ENCODE assay signal across 8 mouse cellular contexts in the genomic region with DNA sequence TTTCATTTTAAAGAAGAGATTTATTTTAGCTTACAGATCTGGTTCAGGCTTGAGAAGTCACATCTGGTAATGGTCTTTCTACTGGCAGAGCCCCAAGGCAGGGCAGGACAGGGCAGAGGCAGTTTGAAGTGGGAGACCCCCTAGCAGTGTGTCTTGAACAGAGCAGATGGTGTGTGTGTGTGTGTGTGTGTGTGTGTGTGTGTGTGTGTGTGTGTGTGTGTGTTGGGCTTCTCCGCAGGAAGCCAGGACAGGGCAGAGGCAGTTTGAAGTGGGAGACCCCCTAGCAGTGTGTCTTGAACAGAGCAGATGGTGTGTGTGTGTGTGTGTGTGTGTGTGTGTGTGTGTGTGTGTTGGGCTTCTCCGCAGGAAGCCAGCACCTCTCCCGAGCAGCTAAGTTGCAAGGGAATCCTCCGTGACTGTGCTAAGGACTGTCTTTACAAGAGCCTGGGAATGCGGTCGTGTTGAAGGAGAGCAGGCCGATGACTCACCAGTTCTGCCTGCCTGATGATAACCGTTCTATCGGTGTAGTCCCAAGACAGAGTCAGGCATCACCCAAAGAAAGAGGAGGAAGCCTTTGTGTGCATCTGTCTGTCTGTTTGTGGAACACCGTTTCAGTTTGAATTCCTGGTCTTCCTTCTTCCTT. TPM values are rescaled to one million over a fixed set of nuclear protein-coding genes. Genes with fewer than 3 reads are reported as not detected.
DNase-seq lines count a peak whose midpoint lies in the region; ATAC-seq and TF ChIP-seq lines count a peak whose summit lies in the region.
"Not testable (repeated sequence)": the region's sequence is repeated elsewhere in the genome, so short reads cannot be mapped to it uniquely, and the experiment has no call there.

No protein-coding gene starts in this region.

- peaks cover 60% of the 10 kb centered on the region for H3K4me1 ChIP-seq in E14TG2a.4 (replicated peaks; ENCODE audit: low read depth, low read length)
- not testable (repeated sequence) for H3K4me1 ChIP-seq in embryonic facial prominence, embryonic 10.5 days; lung, postnatal 0 days (ENCODE audit: insufficient read depth, low read depth, low read length)
- H3K4me1 ChIP-seq in hindbrain, embryonic 13.5 days (replicated peaks) = peaks cover 15% of the 10 kb centered on the region

- not testable (repeated sequence) for TF ChIP-seq EP300 in lung, postnatal 0 days (IDR thresholded peaks at IDR 0.05)

- not testable (repeated sequence) for H3K27me3 ChIP-seq in E14TG2a.4 (ENCODE audit: insufficient read depth, low read length); embryonic facial prominence, embryonic 10.5 days (replicated peaks; ENCODE audit: low read depth, poor library complexity, severe bottlenecking); hindbrain, embryonic 13.5 days; lung, postnatal 0 days (replicated peaks; ENCODE audit: insufficient read depth, low read length)

- not testable (repeated sequence) for TF ChIP-seq POLR2A in brain, embryonic 14.5 days (IDR thresholded peaks at IDR 0.05; ENCODE audit: borderline replicate concordance, extremely low read depth, insufficient read depth, insufficient read length, poor library complexity, severe bottlenecking)

- H3K27ac ChIP-seq in embryonic facial prominence, embryonic 10.5 days (replicated peaks) = peak overlapping the region; percentile 51; the same call in 1 of the 2 replicates
- peak overlapping the region; percentile 71 for H3K27ac ChIP-seq in hindbrain, embryonic 13.5 days
- 0 out of 2 replicates have a peak overlapping the region, but pooled peaks have one; percentile 12 for H3K27ac ChIP-seq in lung, postnatal 0 days (ENCODE audit: low read length)

- peak; percentile 82 for ATAC-seq in hindbrain, embryonic 13.5 days (ENCODE audit: low FRiP score)
- ATAC-seq in lung, postnatal 0 days = peak; percentile 84

- not testable (repeated sequence) for H3K36me3 ChIP-seq in E14TG2a.4 (ENCODE audit: insufficient read depth, low read length); hindbrain, embryonic 13.5 days; lung, postnatal 0 days (ENCODE audit: insufficient read depth, low read length)
- peaks cover 19% of the 10 kb centered on the region for H3K36me3 ChIP-seq in embryonic facial prominence, embryonic 10.5 days (replicated peaks)

- 67% methylated on average over 10 of the region's 10 CpGs for WGBS in embryonic facial prominence, embryonic 10.5 days
- 52% methylated on average over 9 of the region's 10 CpGs for WGBS in hindbrain, embryonic 13.5 days
- 7% methylated on average over 10 of the region's 10 CpGs for WGBS in lung, postnatal 0 days

- H3K9ac ChIP-seq in hindbrain, embryonic 13.5 days; lung, postnatal 0 days (replicated peaks; ENCODE audit: low read depth): not testable (repeated sequence)

- H3K4me2 ChIP-seq in hindbrain, embryonic 13.5 days; lung, postnatal 0 days (replicated peaks; ENCODE audit: low read depth, low read length): not testable (repeated sequence)

- peak overlapping the region; percentile 3 for H3K4me3 ChIP-seq in E14TG2a.4 (replicated peaks; ENCODE audit: low read length)
- not testable (repeated sequence) for H3K4me3 ChIP-seq in embryonic facial prominence, embryonic 10.5 days; hindbrain, embryonic 13.5 days; lung, postnatal 0 days (ENCODE audit: low read depth, low read length)

- peak; percentile 64 for DNase-seq in brain, embryonic 14.5 days (ENCODE audit: low read depth)
- not testable (repeated sequence) for DNase-seq in embryonic facial prominence, embryonic 10.5 days (ENCODE audit: low spot score)
- DNase-seq in frontal cortex, postnatal 36 days (ENCODE audit: low spot score in 2 of 2) = peak; percentile 44 to 67
- DNase-seq in left cerebral cortex, adult 9 months (ENCODE audit: low spot score in 2 of 2) = peak; percentile 39 to 70
- peak; percentile 74 for DNase-seq in lung, postnatal 0 days (ENCODE audit: low spot score)
- DNase-seq in right cerebral cortex, adult 18-20 months = peak; percentile 77

- not testable (repeated sequence) for TF ChIP-seq CTCF in E14TG2a.4 (conservative IDR thresholded peaks at IDR 0.05; ENCODE audit: low read length); brain, embryonic 14.5 days (IDR thresholded peaks at IDR 0.05; ENCODE audit: borderline replicate concordance, extremely low read depth, insufficient read depth, insufficient read length); lung, postnatal 0 days (IDR thresholded peaks at IDR 0.05)

- H3K9me3 ChIP-seq in E14TG2a.4 (ENCODE audit: low read length); embryonic facial prominence, embryonic 10.5 days; hindbrain, embryonic 13.5 days; lung, postnatal 0 days (ENCODE audit: low read length): not testable (repeated sequence)

RNA-seq across cellular contexts. Expression of gene Add1, which starts 8.3 kb away (rescaled TPM):
- 264 and 287 TPM in 2 replicates for polyA plus RNA-seq in brain, embryonic 14.5 days (2012; rRNA removed)
- 158 and 166 TPM in 2 replicates for polyA plus RNA-seq in embryonic facial prominence, embryonic 10.5 days (2016; fragmentation: Nextera tagmentation; extraction: Ambion mirVana)
- 206 and 216 TPM in 2 replicates for polyA plus RNA-seq in hindbrain, embryonic 13.5 days (2015; fragmentation: Nextera tagmentation; extraction: Ambion mirVana)
- polyA plus RNA-seq in lung, postnatal 0 days (2015; fragmentation: Nextera tagmentation; extraction: Ambion mirVana) = 135 and 145 TPM in 2 replicates

RNA-seq across cellular contexts. Expression of gene Mfsd10, which starts 55.2 kb away (rescaled TPM):
- 141 and 266 TPM in 2 replicates for polyA plus RNA-seq in brain, embryonic 14.5 days (2012; rRNA removed)
- 92.1 and 97.6 TPM in 2 replicates for polyA plus RNA-seq in embryonic facial prominence, embryonic 10.5 days (2016; fragmentation: Nextera tagmentation; extraction: Ambion mirVana)
- polyA plus RNA-seq in hindbrain, embryonic 13.5 days (2015; fragmentation: Nextera tagmentation; extraction: Ambion mirVana) = 77.2 and 82.5 TPM in 2 replicates
- polyA plus RNA-seq in lung, postnatal 0 days (2015; fragmentation: Nextera tagmentation; extraction: Ambion mirVana) = 52.1 and 75.2 TPM in 2 replicates

RNA-seq across cellular contexts. Expression of gene Sh3bp2, which starts 56.2 kb away (rescaled TPM):
- 39.8 and 41.6 TPM in 2 replicates for polyA plus RNA-seq in brain, embryonic 14.5 days (2012; rRNA removed)
- polyA plus RNA-seq in embryonic facial prominence, embryonic 10.5 days (2016; fragmentation: Nextera tagmentation; extraction: Ambion mirVana) = 7.3 and 8.7 TPM in 2 replicates
- polyA plus RNA-seq in hindbrain, embryonic 13.5 days (2015; fragmentation: Nextera tagmentation; extraction: Ambion mirVana) = 17.1 and 20.9 TPM in 2 replicates
- polyA plus RNA-seq in lung, postnatal 0 days (2015; fragmentation: Nextera tagmentation; extraction: Ambion mirVana) = 7.7 and 9.2 TPM in 2 replicates

Comparison
In these comparisons a context has a peak if more than half of its experiments do, and no peak if none do; other contexts are left out.
1. H3K27ac ChIP-seq: peak in every context shown above with its lines; median percentile 71 in hindbrain, embryonic 13.5 days; 51 in embryonic facial prominence, embryonic 10.5 days; 12 in lung, postnatal 0 days.